Mouse (Mus musculus) neural tube, embryonic 11.5 days (tissue): ENCODE results near the gene Tecpr2. TPM values are rescaled to one million over a fixed set of nuclear protein-coding genes. Genes with fewer than 3 reads are reported as not detected.

ENCODE experiments used
- ATAC-seq: fragments of 200-750 bp; cut with Nextera tagmentation; 2 replicates; pipeline ENCODE4 v1.8.0; 2017; ENCODE audit warnings: moderate number of reproducible peaks, mild to moderate bottlenecking, moderate TSS enrichment, moderate library complexity; ENCODE audit not compliant: insufficient read depth, low FRiP score, low TSS enrichment
- DNase-seq: peaks from one replicate; pipeline ENCODE4 v3.0.0-alpha.2; 2015; ENCODE audit warnings: low spot score
- H3K27ac ChIP-seq: fragments of 300-500 bp; sonication (generic); 2 replicates; pipeline ENCODE4 v1.5.1; 2014; ENCODE audit warnings: low read depth, mild to moderate bottlenecking, low read length
- H3K27me3 ChIP-seq: fragments of 300-500 bp; sonication (generic); 2 replicates; pipeline ENCODE4 v1.6.1; 2014; ENCODE audit warnings: mild to moderate bottlenecking, low read length, mixed read lengths; ENCODE audit not compliant: control insufficient read depth, insufficient read depth
- H3K36me3 ChIP-seq: fragments of 300-500 bp; sonication (generic); 2 replicates; pipeline ENCODE4 v1.6.1; 2014; ENCODE audit warnings: mild to moderate bottlenecking, low read length, moderate library complexity, mixed read lengths; ENCODE audit not compliant: control insufficient read depth, insufficient read depth
- H3K4me1 ChIP-seq: fragments of 300-500 bp; sonication (generic); 2 replicates; pipeline ENCODE4 v1.6.1; 2014; ENCODE audit warnings: low read length, mixed read lengths; ENCODE audit not compliant: control insufficient read depth, insufficient read depth
- H3K4me2 ChIP-seq: fragments of 300-500 bp; sonication (generic); 2 replicates; pipeline ENCODE4 v1.6.1; 2014; ENCODE audit warnings: low read depth, mild to moderate bottlenecking, moderate library complexity
- H3K4me3 ChIP-seq: fragments of 300-500 bp; sonication (generic); 2 replicates; pipeline ENCODE4 v1.5.1; 2014; ENCODE audit warnings: low read depth, low read length
- H3K9ac ChIP-seq: fragments of 300-500 bp; sonication (generic); 2 replicates; pipeline ENCODE4 v1.6.1; 2014; ENCODE audit warnings: mild to moderate bottlenecking, low read length
- H3K9me3 ChIP-seq: fragments of 300-500 bp; sonication (generic); 2 replicates; pipeline ENCODE4 v1.6.1; 2016; ENCODE audit warnings: low read length; ENCODE audit not compliant: control insufficient read depth
- WGBS: fragments of 180-500 bp; shearing (Covaris S2); extraction: QIAGEN DNeasy Blood & Tissue Kit; methylation state at CpG from one replicate; pipeline ENCODE4 v1.1.7; 2014; 5-methylcytosine and 5-hydroxymethylcytosine counted together
- polyA plus RNA-seq: library from polyadenylated mRNA; unstranded; fragments of >200 nt; fragmentation: Nextera tagmentation; extraction: Ambion mirVana; gene quantifications from 2 replicates; pipeline ENCODE4 v1.2.1, GENCODE M21; 2014

Tecpr2 gene
- polyA plus RNA-seq, 1 experiment from 2014 or later = 6.1 TPM

- DNase-seq = no peak
- H3K27ac ChIP-seq = no peak overlapping the region
- WGBS = 83% methylated on average over 14 of the region's 14 CpGs
These were observed 118.4 kb downstream of the Tecpr2 start for GRCm38 (mm10) chr12:111007134-111008103.

GRCm38 (mm10) chr12:111008500-111009490 lies 119.7 kb downstream of the Tecpr2 start:
- DNase-seq = no peak
- WGBS = 75% methylated on average over 11 of the region's 11 CpGs
- ATAC-seq = no peak

More at GRCm38 (mm10) chr12:111007134-111008103, 118.4 kb downstream of the Tecpr2 start:
- no peaks in the 10 kb centered on the region for H3K36me3 ChIP-seq
- no peaks in the 10 kb centered on the region for H3K9me3 ChIP-seq
- no peak overlapping the region for H3K4me2 ChIP-seq
- H3K27me3 ChIP-seq = no peaks in the 10 kb centered on the region
- no peak for ATAC-seq
- H3K9ac ChIP-seq = no peak overlapping the region
- H3K4me1 ChIP-seq = no peaks in the 10 kb centered on the region
- no peak overlapping the region for H3K4me3 ChIP-seq

GRCm38 (mm10) chr12:111009615-111010257 lies 120.7 kb downstream of the Tecpr2 start:
- 84% methylated on average over 6 of the region's 6 CpGs for WGBS
- no peak for ATAC-seq

More at GRCm38 (mm10) chr12:111008500-111009490, 119.7 kb downstream of the Tecpr2 start:
- Histone ChIP-seq H3K36me3 (no peaks in the 10 kb centered on the region), H3K4me2 (no peak overlapping the region), H3K27me3 (no peaks in the 10 kb centered on the region), H3K27ac (no peak overlapping the region), H3K9me3 (no peaks in the 10 kb centered on the region), H3K9ac (no peak overlapping the region), H3K4me3 (no peak overlapping the region), H3K4me1 (no peaks in the 10 kb centered on the region)

GRCm38 (mm10) chr12:111016807-111017206 lies 127.7 kb downstream of the Tecpr2 start:
- no peak overlapping the region for H3K4me2 ChIP-seq
- no peak overlapping the region for H3K27ac ChIP-seq
- H3K9me3 ChIP-seq = no peaks in the 10 kb centered on the region
- no peaks in the 10 kb centered on the region for H3K4me1 ChIP-seq
- H3K27me3 ChIP-seq = no peaks in the 10 kb centered on the region
- ATAC-seq (no peak), DNase-seq (no peak)
- H3K36me3 ChIP-seq = no peaks in the 10 kb centered on the region
- H3K9ac ChIP-seq = no peak overlapping the region
- no peak overlapping the region for H3K4me3 ChIP-seq
- 88% methylated on average over 3 of the region's 3 CpGs for WGBS

More at GRCm38 (mm10) chr12:111009615-111010257, 120.7 kb downstream of the Tecpr2 start:
- H3K27me3 ChIP-seq = no peaks in the 10 kb centered on the region
- no peak overlapping the region for H3K4me2 ChIP-seq
- H3K27ac ChIP-seq = no peak overlapping the region
- no peaks in the 10 kb centered on the region for H3K9me3 ChIP-seq
- H3K4me3 ChIP-seq = no peak overlapping the region
- DNase-seq = no peak
- no peaks in the 10 kb centered on the region for H3K36me3 ChIP-seq
- H3K9ac ChIP-seq = no peak overlapping the region
- no peaks in the 10 kb centered on the region for H3K4me1 ChIP-seq

GRCm38 (mm10) chr12:111018068-111018467 lies 129.0 kb downstream of the Tecpr2 start:
- ATAC-seq (no peak), DNase-seq (no peak)
- no peaks in the 10 kb centered on the region for H3K36me3 ChIP-seq

GRCm38 (mm10) chr12:111019086-111019485 lies 130.0 kb downstream of the Tecpr2 start:
- Histone ChIP-seq H3K27me3 (no peaks in the 10 kb centered on the region), H3K36me3 (no peaks in the 10 kb centered on the region), H3K27ac (no peak overlapping the region), H3K4me3 (no peak overlapping the region), H3K9me3 (no peaks in the 10 kb centered on the region), H3K9ac (no peak overlapping the region), H3K4me2 (no peak overlapping the region), H3K4me1 (no peaks in the 10 kb centered on the region)
- ATAC-seq = no peak
- WGBS = 94% methylated on average over 2 of the region's 2 CpGs
- no peak for DNase-seq

More at GRCm38 (mm10) chr12:111018068-111018467, 129.0 kb downstream of the Tecpr2 start:
- no peaks in the 10 kb centered on the region for H3K27me3 ChIP-seq
- no peak overlapping the region for H3K9ac ChIP-seq
- H3K27ac ChIP-seq = no peak overlapping the region
- H3K4me3 ChIP-seq = no peak overlapping the region
- H3K4me2 ChIP-seq = no peak overlapping the region
- no peaks in the 10 kb centered on the region for H3K4me1 ChIP-seq
- H3K9me3 ChIP-seq = no peaks in the 10 kb centered on the region
- WGBS = 93% methylated on average over 11 of the region's 11 CpGs

GRCm38 (mm10) chr12:111021138-111021537 lies 132.1 kb downstream of the Tecpr2 start:
- Histone ChIP-seq H3K9me3 (no peaks in the 10 kb centered on the region), H3K4me3 (no peak overlapping the region)
- 26% methylated on average over 1 of the region's 1 CpGs for WGBS

GRCm38 (mm10) chr12:111021577-111021976 lies 132.5 kb downstream of the Tecpr2 start:
- 64% methylated on average over 3 of the region's 3 CpGs for WGBS
- no peaks in the 10 kb centered on the region for H3K36me3 ChIP-seq
- no peaks in the 10 kb centered on the region for H3K27me3 ChIP-seq
- DNase-seq = no peak
- H3K27ac ChIP-seq = no peak overlapping the region
- no peak overlapping the region for H3K4me3 ChIP-seq
- no peak overlapping the region for H3K9ac ChIP-seq
- no peak for ATAC-seq
- no peaks in the 10 kb centered on the region for H3K4me1 ChIP-seq
- no peaks in the 10 kb centered on the region for H3K9me3 ChIP-seq
- no peak overlapping the region for H3K4me2 ChIP-seq

More at GRCm38 (mm10) chr12:111021138-111021537, 132.1 kb downstream of the Tecpr2 start:
- no peak overlapping the region for H3K9ac ChIP-seq
- no peak overlapping the region for H3K4me2 ChIP-seq
- H3K27me3 ChIP-seq = no peaks in the 10 kb centered on the region
- H3K36me3 ChIP-seq = no peaks in the 10 kb centered on the region
- DNase-seq = no peak
- H3K4me1 ChIP-seq = no peaks in the 10 kb centered on the region
- H3K27ac ChIP-seq = no peak overlapping the region
- no peak for ATAC-seq
